Mouse (Mus musculus): ENCODE measurements around the gene Mrps16.

DNA sequence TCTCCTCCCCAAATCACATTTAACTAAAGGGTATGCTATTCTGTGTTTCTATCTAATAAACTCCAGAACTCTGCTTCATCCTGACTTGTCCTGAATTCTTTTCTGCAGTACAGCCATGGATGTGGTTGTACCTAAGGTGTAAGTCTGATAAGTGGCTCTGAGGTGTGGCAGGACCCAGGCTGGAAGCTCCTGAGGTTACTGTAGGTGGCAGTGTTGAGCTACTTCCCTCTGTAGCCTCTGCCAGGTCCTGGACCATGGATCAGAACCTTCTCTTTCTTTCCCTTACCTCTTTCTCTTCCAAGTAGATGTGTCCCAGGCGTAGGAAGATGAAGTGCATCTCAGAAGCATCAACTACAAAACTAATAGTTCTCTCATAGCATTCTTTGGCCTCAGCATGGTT is 6.6 kb upstream of the Mrps16 start:
- TF ChIP-seq CTCF (IDR thresholded peaks at IDR 0.05; ENCODE audit: extremely low read depth, insufficient read length, insufficient replicate concordance, low read depth, low read length) (peak; percentile 56; the same call in 1 of the 2 replicates), POLR2A (IDR thresholded peaks at IDR 0.05; ENCODE audit: low read depth, low read length) (no peak)
